Mouse (Mus musculus): Measurements from ENCODE around the gene Grpel1.

Grpel1 gene

GRCm38 (mm10) chr5:36510956-36511355 is 46.2 kb downstream of the Grpel1 start:
- no peak for DNase-seq (ENCODE audit: extremely low spot score)

GRCm38 (mm10) chr5:36515126-36515525 is 50.3 kb downstream of the Grpel1 start:
- DNase-seq (ENCODE audit: extremely low spot score) = no peak

GRCm38 (mm10) chr5:36515558-36515957 is 50.8 kb downstream of the Grpel1 start:
- no peak for DNase-seq (ENCODE audit: extremely low spot score)

DNA sequence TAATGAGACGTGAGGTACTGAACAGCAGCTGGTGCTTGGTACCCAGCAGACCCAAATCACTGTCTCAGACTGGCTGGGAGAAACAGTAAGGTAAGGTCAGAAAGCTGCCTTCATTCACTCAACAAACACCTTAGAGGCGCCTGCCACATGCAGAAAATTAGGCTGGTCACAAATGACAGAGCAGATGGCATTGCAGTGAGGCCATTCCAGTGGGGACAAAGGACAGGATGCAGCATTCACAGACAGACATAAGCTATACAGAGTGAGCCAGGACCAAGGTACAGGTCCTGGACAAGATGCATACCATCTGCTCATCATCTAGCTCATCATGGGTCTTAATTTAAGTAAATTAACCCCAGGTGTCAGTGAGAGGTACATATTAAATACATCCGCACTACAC is 52.8 kb downstream of the Grpel1 start:
- no peak for DNase-seq (ENCODE audit: extremely low spot score)

- no peak for DNase-seq (ENCODE audit: extremely low spot score)
Measured at GRCm38 (mm10) chr5:36519751-36520150, 55.0 kb downstream of the Grpel1 start.

DNA sequence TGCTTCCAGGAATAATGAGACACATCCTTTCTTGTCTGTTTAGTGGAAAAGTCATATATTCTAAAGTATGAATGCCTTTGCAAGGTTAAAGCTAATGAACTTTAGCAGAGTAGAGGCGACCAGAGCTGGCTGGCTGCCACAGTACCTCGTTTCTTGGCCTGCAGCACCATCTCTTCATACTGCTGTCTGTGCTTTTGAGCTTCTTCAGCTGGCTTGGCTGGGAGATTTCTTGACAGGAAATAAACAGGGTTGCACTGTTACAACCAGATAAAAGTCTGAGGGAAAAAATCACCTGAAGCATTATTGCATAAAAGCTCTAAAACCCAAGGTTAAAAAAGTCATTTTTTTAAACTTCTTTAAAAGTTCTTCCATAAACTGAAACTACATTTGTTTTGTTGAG is 58.0 kb downstream of the Grpel1 start:
- DNase-seq (ENCODE audit: extremely low spot score) = no peak

DNA sequence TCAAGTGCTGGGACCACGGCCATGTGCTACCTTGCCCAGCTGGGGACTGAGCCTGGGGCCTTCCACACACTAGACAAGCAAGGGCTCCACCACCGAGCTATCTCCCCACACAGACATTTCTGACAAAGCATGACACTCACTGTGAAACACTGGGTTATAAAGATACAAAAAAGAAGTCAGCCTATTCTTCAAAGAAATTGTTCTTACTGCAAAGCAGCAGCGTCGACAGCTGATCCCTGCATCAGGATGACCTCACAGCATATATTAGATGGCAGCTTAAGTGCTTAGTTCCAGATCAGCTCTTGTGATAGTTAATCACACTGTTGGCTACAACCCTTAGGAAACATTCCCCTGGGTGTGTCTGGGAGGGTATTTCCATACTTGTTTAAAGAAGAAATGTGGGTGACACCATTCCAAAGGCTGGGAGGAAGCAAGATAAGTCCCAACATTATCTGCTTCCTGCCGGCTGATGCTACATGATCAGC is 58.5 kb downstream of the Grpel1 start:
- no peak for DNase-seq (ENCODE audit: extremely low spot score)
